Mouse (Mus musculus) left cerebral cortex, postnatal 10 days (tissue): ENCODE results near the gene Apba2. TPM values are rescaled to one million over a fixed set of nuclear protein-coding genes. Genes with fewer than 3 reads are reported as not detected.
A peak's percentile ranks its signal among the peaks of the same experiment; 100 is the strongest.

Source experiments
- DNase-seq, 2 experiments: peaks; one replicate each; pipeline ENCODE4 v3.0.0; 2021 to 2022; ENCODE audit warnings: low spot score in 2 of 2, mixed read lengths in 1 of 2; ENCODE audit errors: extremely low spot score in 1 of 2
- intact Hi-C: fragments of 180-260 bp; cut with DNase I; formaldehyde crosslinking; loops from one replicate; pipeline ENCODE4 v1.15.1; 2025
- total RNA-seq, 2 experiments: library from RNA; stranded (reverse); gene quantifications; 2 replicates each; pipeline ENCODE4 v1.2.3; 2021

Gene Apba2
- total RNA-seq, 2 experiments from 2014 or later, result 226 to 235 TPM

- DNase-seq, result peak in 1 of 2 experiments; percentile 41
- intact Hi-C loops, result loop anchor here (5.0 kb wide), 1 partner anchor 74 kb away; the partner anchor contains the start of gene Apba2
Measured at GRCm38 (mm10) chr7:64576519-64576951, 75.0 kb downstream of the Apba2 start.

DNA sequence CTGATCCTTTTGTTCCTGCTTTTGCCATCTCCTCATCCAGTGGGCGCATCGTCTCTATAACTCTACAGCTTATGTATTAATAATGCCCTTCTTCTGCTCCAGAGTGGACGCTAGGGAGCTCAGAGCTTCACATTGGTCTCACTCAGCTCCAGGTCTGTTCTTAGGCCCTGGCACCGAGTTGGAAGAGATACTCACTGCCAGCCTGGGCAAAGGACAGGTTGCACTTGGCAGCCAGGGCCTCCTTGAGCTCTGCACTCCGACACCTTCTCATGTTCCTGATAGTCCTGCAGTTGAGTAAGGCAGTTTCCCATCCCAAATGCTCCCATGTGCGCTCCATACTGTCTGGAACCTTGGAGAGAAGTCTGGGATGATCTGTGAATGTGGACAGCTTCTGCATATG is 76.7 kb downstream of the Apba2 start:
- intact Hi-C loops, result loop anchor here (5.0 kb wide), 1 partner anchor 76 kb away; the partner anchor contains the start of gene Apba2
- DNase-seq, result no peak

- DNase-seq, result no peak
- intact Hi-C loops, result loop anchor here (5.0 kb wide), 1 partner anchor 78 kb away; the partner anchor contains the start of gene Apba2
Measured at GRCm38 (mm10) chr7:64579887-64580286, 78.4 kb downstream of the Apba2 start.

DNA sequence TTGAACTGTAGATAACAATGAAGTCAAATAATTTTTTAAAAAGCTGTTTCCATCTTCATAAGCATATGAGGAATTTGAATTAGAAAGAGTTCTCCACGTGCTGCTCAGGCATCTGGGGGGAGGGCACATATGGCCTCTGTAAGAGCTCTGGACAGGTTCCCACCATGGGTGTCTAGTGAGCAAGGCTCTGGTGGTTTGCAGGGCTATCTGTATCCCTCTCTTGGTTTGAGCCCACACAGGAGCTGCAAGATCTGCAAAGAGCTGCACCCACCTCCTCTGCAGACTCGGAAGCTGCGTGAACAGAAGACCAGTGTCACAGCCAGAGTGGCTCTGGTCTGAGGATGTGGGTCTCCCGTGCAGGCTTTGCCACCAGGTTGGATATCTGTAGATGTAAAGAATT is 78.8 kb downstream of the Apba2 start:
- intact Hi-C loops, result no loop called here
- no peak for DNase-seq

DNA sequence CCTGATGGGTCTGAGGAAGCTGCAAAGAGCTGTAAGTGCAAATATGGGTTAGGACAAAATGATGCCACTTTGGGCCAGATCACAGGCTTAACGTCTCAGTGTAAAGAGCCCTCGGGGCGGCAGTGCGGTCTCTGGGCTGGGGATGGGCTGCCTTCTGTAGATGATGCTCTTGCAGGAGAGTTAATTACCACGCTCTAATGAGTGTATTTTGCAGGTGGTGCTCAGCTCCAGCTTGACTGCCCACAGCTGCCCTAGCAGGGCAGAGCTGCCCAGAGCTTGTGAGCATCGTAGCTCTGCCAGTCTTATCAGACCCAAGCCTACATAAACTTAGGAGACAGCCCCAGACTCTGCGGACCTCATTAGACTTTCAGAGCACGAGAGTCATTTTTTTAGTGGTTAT is 80.9 kb downstream of the Apba2 start:
- intact Hi-C loops, result no loop called here
- DNase-seq, result no peak

GRCm38 (mm10) chr7:64583670-64584121 is 82.2 kb downstream of the Apba2 start:
- DNase-seq, result peak in 1 of 2 experiments; percentile 54
- intact Hi-C loops, result no loop called here

GRCm38 (mm10) chr7:64586133-64586532 is 84.6 kb downstream of the Apba2 start:
- intact Hi-C loops, result no loop called here
- DNase-seq, result no peak

- intact Hi-C loops, result no loop called here
Measured at GRCm38 (mm10) chr7:64586571-64586970, 85.1 kb downstream of the Apba2 start.

GRCm38 (mm10) chr7:64588636-64589389 is 87.3 kb downstream of the Apba2 start:
- DNase-seq, result no peak

More at GRCm38 (mm10) chr7:64586571-64586970, 85.1 kb downstream of the Apba2 start:
- DNase-seq, result no peak

DNA sequence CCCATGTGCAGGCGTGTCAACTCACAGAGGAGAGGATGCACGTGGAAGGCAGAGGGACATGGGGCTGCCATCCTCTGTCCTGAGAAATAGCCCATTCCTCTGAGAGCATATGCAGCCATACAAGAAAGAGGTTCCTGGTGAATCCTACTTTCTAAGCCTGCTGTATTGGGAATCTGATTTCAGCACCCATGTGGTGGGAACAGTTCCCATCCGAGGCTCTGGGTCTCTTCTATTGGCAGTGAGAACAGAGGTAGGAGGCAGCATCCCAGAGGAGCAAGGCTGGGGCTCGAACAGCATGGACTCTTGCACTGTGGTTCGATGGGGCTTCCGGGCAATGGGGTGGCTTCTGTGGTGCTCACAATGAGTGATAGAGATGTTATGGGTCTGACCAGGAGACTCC is 93.8 kb downstream of the Apba2 start:
- intact Hi-C loops, result no loop called here
- DNase-seq, result no peak

More at GRCm38 (mm10) chr7:64588636-64589389, 87.3 kb downstream of the Apba2 start:
- intact Hi-C loops, result no loop called here

- no peak for DNase-seq
- intact Hi-C loops, result no loop called here
Measured at GRCm38 (mm10) chr7:64596652-64597051, 95.1 kb downstream of the Apba2 start.

- intact Hi-C loops, result no loop called here
- DNase-seq, result no peak
Measured at GRCm38 (mm10) chr7:64609866-64610265, 108.4 kb downstream of the Apba2 start.

DNA sequence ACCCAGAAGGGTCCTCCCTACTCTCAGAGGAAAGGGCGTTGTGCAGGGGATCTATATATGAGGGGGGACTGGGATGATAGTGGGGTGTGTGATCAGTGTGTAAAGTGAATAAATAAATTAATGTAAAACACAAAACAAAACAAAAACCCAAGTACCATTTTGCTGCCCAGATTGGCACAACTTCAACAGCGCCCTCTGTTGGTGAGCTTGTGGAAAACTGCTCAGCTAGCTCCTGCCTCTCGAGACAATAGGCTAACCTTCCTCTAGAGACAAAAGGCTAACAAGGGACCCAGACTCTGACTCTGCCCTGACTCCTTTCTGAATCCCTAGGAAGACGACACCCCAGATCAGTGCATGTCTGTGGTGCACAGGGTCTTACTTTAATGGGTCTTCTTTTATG is 109.4 kb downstream of the Apba2 start:
- intact Hi-C loops, result no loop called here
- DNase-seq, result no peak

DNA sequence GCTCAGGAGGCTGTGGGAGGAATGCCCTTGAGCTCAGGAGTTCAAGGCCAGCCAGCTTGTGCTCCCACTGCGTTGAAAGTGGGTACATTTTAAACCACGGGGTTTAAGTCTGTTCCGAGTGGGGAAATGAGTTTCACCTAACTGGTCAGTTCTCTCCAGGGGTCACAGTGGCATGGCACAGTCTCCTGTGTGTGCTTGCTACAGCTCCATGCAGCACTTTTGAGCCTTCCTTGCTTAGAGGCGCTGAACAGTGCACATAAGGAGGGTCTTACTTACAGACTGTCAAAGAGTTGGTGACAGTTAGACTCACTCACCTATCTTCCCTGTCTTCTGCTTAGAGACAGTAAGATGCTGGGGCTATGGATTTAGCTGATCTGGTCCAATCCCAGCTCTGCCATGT is 117.8 kb downstream of the Apba2 start:
- intact Hi-C loops, result no loop called here
- peak in 1 of 2 experiments; percentile 7 for DNase-seq

GRCm38 (mm10) chr7:64626494-64626893 is 125.0 kb downstream of the Apba2 start:
- DNase-seq, result no peak
- intact Hi-C loops, result loop anchor here (5.0 kb wide), 2 partner anchors 101 to 124 kb away; partner anchors contain the start of gene Apba2

- intact Hi-C loops, result loop anchor here (5.0 kb wide), 2 partner anchors 99 to 126 kb away; partner anchors contain the start of gene Apba2
- no peak for DNase-seq
Measured at GRCm38 (mm10) chr7:64627972-64628655, 126.6 kb downstream of the Apba2 start.

DNA sequence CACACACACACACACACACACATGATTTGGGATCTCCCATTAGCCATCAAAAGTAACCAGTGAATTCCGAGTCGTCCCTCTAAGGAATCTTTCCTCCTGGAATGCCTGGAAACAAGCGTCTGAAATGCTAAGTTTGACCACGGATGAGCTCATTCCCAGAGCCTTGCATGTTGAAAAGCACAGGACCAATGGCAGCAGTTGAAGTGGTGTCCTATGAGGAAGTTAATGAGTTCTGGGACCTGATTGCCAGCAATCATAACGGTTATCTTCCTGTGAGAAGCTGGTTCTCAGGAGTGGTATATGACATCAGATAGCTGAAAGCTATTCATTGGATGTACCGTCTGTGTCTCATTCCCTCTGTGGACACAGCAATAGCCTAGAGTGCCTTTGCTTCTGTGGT is 129.2 kb downstream of the Apba2 start:
- no peak for DNase-seq
- intact Hi-C loops, result no loop called here

- no peak for DNase-seq
Measured at GRCm38 (mm10) chr7:64631131-64631530, 129.6 kb downstream of the Apba2 start.

DNA sequence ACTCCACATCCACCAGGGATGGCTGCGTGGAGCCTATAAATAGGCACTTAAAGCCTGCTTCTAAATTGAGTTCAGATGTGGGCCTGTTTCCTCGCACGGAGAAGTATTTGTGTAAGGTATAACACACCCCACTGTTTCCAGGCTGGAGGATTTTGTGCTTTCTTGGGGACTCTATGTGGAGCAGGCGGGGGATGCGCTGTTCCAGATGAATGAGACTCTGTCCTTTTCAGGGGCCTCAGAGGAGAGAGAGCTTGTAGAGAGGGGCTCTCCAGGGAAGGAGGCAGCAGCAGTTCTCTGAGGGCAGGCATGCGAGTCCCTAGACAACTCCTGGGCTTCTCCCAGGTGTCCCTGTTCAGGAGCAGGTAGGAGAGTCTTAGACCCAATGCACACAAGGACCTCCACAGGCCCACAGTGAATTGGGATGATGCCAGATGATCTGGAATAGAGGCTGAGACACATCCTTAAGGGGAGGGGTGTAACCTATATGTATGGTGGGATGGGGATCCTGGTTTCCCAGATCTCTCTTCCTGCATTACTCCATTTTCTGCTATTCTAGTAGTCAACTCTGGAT is 130.4 kb downstream of the Apba2 start:
- intact Hi-C loops, result no loop called here
- DNase-seq, result peak; percentile 35 to 49

More at GRCm38 (mm10) chr7:64631131-64631530, 129.6 kb downstream of the Apba2 start:
- intact Hi-C loops, result no loop called here
